Mouse (Mus musculus) forebrain, embryonic 10.5 days (tissue): ENCODE data around the gene Rela. TPM values are rescaled to one million over a fixed set of nuclear protein-coding genes. Genes with fewer than 3 reads are reported as not detected.

ENCODE experiments used
- DNase-seq: peaks from one replicate; pipeline ENCODE4 v3.0.0-alpha.2; 2017; ENCODE audit warnings: low spot score; ENCODE audit errors: extremely low spot score
- H3K27ac ChIP-seq: fragments of 300-500 bp; sonication (generic); 2 replicates; pipeline ENCODE4 v1.5.1; 2016; ENCODE audit warnings: mild to moderate bottlenecking
- H3K27me3 ChIP-seq: fragments of 300-500 bp; sonication (generic); 2 replicates; pipeline ENCODE4 v1.6.1; 2016; ENCODE audit warnings: mild to moderate bottlenecking; ENCODE audit not compliant: poor library complexity, severe bottlenecking
- H3K36me3 ChIP-seq: fragments of 300-500 bp; sonication (generic); replicated peaks from 2 replicates; pipeline ENCODE4 v1.6.1; 2016; ENCODE audit warnings: mild to moderate bottlenecking, moderate library complexity
- H3K4me1 ChIP-seq: fragments of 300-500 bp; sonication (generic); 2 replicates; pipeline ENCODE4 v1.6.1; 2016
- H3K4me3 ChIP-seq: fragments of 300-500 bp; sonication (generic); 2 replicates; pipeline ENCODE4 v1.5.1; 2016; ENCODE audit warnings: mild to moderate bottlenecking, moderate library complexity
- H3K9me3 ChIP-seq: fragments of 300-500 bp; sonication (generic); 2 replicates; pipeline ENCODE4 v1.6.1; 2016; ENCODE audit warnings: mild to moderate bottlenecking, moderate library complexity
- WGBS: fragments of 180-500 bp; shearing (Covaris S2); methylation state at CpG from one replicate; pipeline ENCODE4 v1.1.7; 2016; 5-methylcytosine and 5-hydroxymethylcytosine counted together
- microRNA-seq: library from miRNA; unstranded; fragments of <30 nt; microRNA quantifications from one replicate; pipeline ENCODE4, GENCODE M21; 2017
- polyA plus RNA-seq: library from polyadenylated mRNA; unstranded; fragments of >200 nt; fragmentation: Nextera tagmentation; extraction: Ambion mirVana; gene quantifications from 2 replicates; pipeline ENCODE4 v1.2.1, GENCODE M21; 2016

The Rela gene
- polyA plus RNA-seq, 1 experiment from 2014 or later, result 30.3 TPM

DNA sequence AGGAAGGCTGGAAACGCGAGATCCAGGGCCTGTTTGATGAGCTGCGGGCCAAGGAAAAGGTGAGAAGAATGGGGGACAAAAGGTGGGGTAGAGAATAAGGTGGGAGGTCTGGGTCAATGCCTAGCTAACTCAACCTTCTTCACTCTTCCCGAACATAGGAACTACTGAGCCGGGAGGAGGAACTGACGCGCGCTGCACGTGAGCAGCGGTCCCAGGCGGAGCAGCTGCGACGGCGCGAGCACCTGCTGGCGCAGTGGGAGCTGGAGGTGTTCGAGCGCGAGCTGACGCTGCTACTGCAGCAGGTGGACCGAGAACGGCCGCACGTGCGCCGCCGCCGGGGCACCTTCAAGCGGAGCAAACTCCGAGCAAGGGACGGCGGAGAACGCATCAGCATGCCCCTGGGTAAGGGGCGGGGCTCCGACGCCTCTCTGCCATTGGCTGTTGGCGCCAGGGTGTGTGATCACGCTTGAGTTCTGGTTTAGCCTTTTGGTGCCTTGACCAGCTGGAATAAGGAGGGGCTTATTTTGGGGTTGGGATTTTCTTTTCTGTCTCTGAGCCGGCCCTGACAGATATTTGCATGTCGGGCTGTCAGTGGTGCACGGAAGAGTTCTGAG is 58.7 kb downstream of the Rela start:
- no peaks in the 10 kb centered on the region for H3K9me3 ChIP-seq
- peak; percentile 63 for DNase-seq
- peaks cover 13% of the 10 kb centered on the region for H3K27me3 ChIP-seq
- 9% methylated on average over 41 of the region's 41 CpGs for WGBS
- peaks cover 98% of the 10 kb centered on the region for H3K36me3 ChIP-seq
- H3K4me3 ChIP-seq, result peak overlapping the region; percentile 53
- H3K4me1 ChIP-seq, result peaks cover 42% of the 10 kb centered on the region
- peak overlapping the region; percentile 48; the same call in 1 of the 2 replicates for H3K27ac ChIP-seq

Small RNA genes lying within 50 kb of the gene (microRNA-seq; reads per million reads assigned to microRNA genes)
- gene Mir6987, result not detected

Other genes starting within 250 kb of the Rela start
- gene Sart1, start 248.8 kb upstream of the Rela start, polyA plus RNA-seq, result 96.6 and 97.6 TPM in 2 replicates
- not detected in 2 replicates for gene Tsga10ip, start 235.0 kb upstream of the Rela start, polyA plus RNA-seq
- 198 and 208 TPM in 2 replicates for gene Drap1, start 212.5 kb upstream of the Rela start, polyA plus RNA-seq
- 42.2 and 42.3 TPM in 2 replicates for gene AI837181, start 212.3 kb upstream of the Rela start, polyA plus RNA-seq
- gene Fosl1, start 189.9 kb upstream of the Rela start, polyA plus RNA-seq, result not detected in 2 replicates
- 5.5 and 6.7 TPM in 2 replicates for gene Ccdc85b, start 179.6 kb upstream of the Rela start, polyA plus RNA-seq
- 93.1 TPM in 2 replicates for gene Fibp, start 176.9 kb upstream of the Rela start, polyA plus RNA-seq
- gene Ctsw, start 169.0 kb upstream of the Rela start, polyA plus RNA-seq, result 1.1 and 1.4 TPM in 2 replicates
- gene Efemp2, start 163.5 kb upstream of the Rela start, polyA plus RNA-seq, result 46.9 and 50.9 TPM in 2 replicates
- gene Mus81, start 149.1 kb upstream of the Rela start, polyA plus RNA-seq, result 40.9 and 42.9 TPM in 2 replicates
- 2,991 and 3,010 TPM in 2 replicates for gene Cfl1, start 147.0 kb upstream of the Rela start, polyA plus RNA-seq
- gene 1700020D05Rik, start 133.7 kb upstream of the Rela start, polyA plus RNA-seq, result not detected in 2 replicates
- gene Snx32, start 126.9 kb upstream of the Rela start, polyA plus RNA-seq, result 7.0 and 7.9 TPM in 2 replicates
- 0.37 and 0.52 TPM in 2 replicates for gene Ovol1, start 76.8 kb upstream of the Rela start, polyA plus RNA-seq
- 2.0 TPM in 2 replicates for gene Ap5b1, start 69.5 kb upstream of the Rela start, polyA plus RNA-seq
- gene Rnaseh2c, start 35.6 kb upstream of the Rela start, polyA plus RNA-seq, result 187 and 200 TPM in 2 replicates
- gene Kat5, start 27.2 kb upstream of the Rela start, polyA plus RNA-seq, result 64.9 and 67.9 TPM in 2 replicates
- 20.9 and 21.1 TPM in 2 replicates for gene Sipa1, start 26.2 kb downstream of the Rela start, polyA plus RNA-seq
- gene Map3k11, start 51.3 kb downstream of the Rela start, polyA plus RNA-seq, result 26.3 and 30.1 TPM in 2 replicates
- gene Pcnx3, start 51.4 kb downstream of the Rela start, polyA plus RNA-seq, result 26.8 and 27.1 TPM in 2 replicates
- gene Kcnk7, start 66.9 kb downstream of the Rela start, polyA plus RNA-seq, result 0.19 TPM in 1 of 2 replicates, not detected in the other
- gene Ehbp1l1, start 88.8 kb downstream of the Rela start, polyA plus RNA-seq, result 6.6 and 8.4 TPM in 2 replicates
- 120 and 127 TPM in 2 replicates for gene Fam89b, start 92.2 kb downstream of the Rela start, polyA plus RNA-seq
- gene Ltbp3, start 103.4 kb downstream of the Rela start, polyA plus RNA-seq, result 2.6 and 4.9 TPM in 2 replicates
- gene Scyl1, start 133.9 kb downstream of the Rela start, polyA plus RNA-seq, result 63.4 and 64.6 TPM in 2 replicates
- gene Frmd8, start 237.8 kb downstream of the Rela start, polyA plus RNA-seq, result 36.9 and 40.6 TPM in 2 replicates
- gene Slc25a45, start 240.3 kb downstream of the Rela start, polyA plus RNA-seq, result 1.5 and 2.0 TPM in 2 replicates